Mouse (Mus musculus) left cerebral cortex, adult 2 months (tissue): ENCODE results near the gene Gm13539. TPM values are rescaled to one million over a fixed set of nuclear protein-coding genes. Genes with fewer than 3 reads are reported as not detected.
"Not testable (repeated sequence)": the region's sequence is repeated elsewhere in the genome, so short reads cannot be mapped to it uniquely, and the experiment has no call there.

Source experiments
- DNase-seq, 2 experiments: peaks; one replicate each; pipeline ENCODE4 v3.0.0; 2021 to 2022; ENCODE audit warnings: low spot score in 2 of 2, mixed read lengths in 1 of 2; ENCODE audit errors: extremely low spot score in 1 of 2
- H3K27ac ChIP-seq: fragments of 200-600 bp; 2 replicates; pipeline ENCODE4 v1.8.1; 2022
- H3K4me3 ChIP-seq: fragments of 200-600 bp; 2 replicates; pipeline ENCODE4 v1.8.1; 2022
- CTCF ChIP-seq: fragments of 200-600 bp; IDR thresholded peaks from 2 replicates; pipeline ENCODE4 v1.8.1; 2022; ENCODE audit warnings: antibody characterized with exemption, mild to moderate bottlenecking, moderate library complexity
- intact Hi-C: fragments of 180-260 bp; cut with DNase I; formaldehyde crosslinking; loops from one replicate; pipeline ENCODE4 v1.15.1; 2025
- long read RNA-seq, 2 experiments: library from polyadenylated mRNA; stranded (forward); transcript quantifications; one replicate each; pipeline ENCODE4 v2.0.0; 2021; ENCODE audit warnings: borderline mapping rate in 2 of 2
- total RNA-seq, 2 experiments: library from RNA; stranded (reverse); gene quantifications; 2 replicates each; pipeline ENCODE4 v1.2.3; 2021

Gene Gm13539
- total RNA-seq, result not detected
- long read RNA-seq, experiment 1, result 0 reads
- long read RNA-seq, experiment 2, result 0 reads

DNA sequence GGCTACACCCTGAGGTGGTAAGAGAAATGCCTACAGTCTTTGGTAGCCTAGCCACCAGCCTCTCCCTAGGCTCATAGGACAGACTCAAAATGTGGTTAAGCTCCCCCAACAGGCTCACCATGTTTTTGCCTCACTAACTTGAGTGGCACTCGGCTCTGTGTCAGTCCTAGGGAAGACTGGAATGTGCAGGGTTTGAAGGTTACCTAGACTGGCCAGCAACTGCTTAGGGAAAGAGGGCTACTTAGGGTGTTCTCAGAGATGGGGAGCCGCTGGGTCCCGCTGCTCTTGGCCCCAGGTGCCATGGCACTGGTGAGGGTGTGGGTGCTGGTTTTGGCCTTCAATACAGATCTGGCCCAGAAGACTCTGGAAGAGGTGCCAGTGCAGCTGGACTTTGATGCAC, at the start of gene Gm13539:
Gene Gm13539 (plus strand): TSS at position 301 of the 400 bp plus-strand sequence.
- no peak for TF ChIP-seq CTCF
- no peak within 1 kb of the TSS for H3K27ac ChIP-seq

DNA sequence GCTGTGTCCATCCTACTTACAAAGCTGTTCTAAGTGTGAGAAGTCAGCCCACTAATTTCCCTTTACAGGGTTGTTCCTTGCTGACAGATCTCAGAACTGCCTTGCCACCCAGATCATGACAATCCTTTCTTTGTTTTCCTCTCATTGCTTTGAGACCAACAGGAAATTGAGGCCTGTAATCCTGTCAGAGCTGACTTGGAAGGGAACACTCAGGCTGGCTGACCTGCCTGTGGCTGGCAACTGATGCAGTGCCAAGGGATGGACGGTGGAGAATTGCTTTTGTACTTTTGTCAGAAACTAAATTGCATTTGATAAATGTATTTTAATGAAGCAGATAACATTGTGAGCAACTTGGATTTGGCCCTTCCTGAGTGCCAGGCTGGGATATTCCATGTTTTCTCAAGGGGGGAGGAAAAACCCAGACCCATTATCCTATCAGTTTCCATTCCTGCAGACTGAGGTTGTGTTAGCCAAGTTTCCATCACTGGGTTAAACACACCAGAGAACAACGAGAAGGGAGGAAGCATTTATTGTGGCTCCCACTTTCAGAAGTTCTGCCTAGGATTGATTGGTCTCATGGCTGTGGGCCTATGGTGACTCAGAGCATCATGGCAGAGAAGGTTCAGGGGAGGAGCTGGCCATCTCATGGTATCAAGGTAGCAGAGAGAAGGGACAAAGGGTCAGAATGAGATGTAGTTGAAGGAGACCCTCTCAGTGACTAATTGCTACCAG, 48.7 kb upstream of the Gm13539 start:
- TF ChIP-seq CTCF, result no peak
- no peak for DNase-seq
- intact Hi-C loops, result no loop called here
- H3K4me3 ChIP-seq, result no peak overlapping the region
- no peak overlapping the region for H3K27ac ChIP-seq

More for the DNA sequence above, at the start of gene Gm13539:
- DNase-seq, result no peak
- H3K4me3 ChIP-seq, result no peak within 1 kb of the TSS
- intact Hi-C loops, result no loop called here

DNA sequence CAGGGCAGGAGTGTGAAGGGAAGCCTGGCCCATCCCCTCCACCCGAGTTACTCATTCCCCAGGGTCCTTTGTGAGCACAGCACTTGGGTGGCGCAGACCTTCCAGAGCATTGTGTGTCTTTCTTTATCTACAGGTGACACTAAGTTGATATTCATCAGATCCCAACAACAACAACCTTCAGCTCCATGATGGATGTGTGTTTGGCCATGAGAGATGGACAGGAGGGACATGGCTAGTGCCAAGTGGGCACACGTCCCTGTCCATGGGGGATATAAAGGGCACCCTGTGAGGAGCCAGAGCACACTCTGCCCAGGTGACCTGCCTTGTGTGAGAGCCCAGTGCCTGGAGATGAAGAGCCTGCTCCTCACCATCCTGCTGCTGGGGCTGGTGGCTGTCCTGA, 45.3 kb upstream of the Gm13539 start, which contains the start of gene Obp2b:
Gene Obp2b (plus strand): TSS at position 301 of the 400 bp plus-strand sequence.
- H3K4me3 ChIP-seq, H3K27ac ChIP-seq, intact Hi-C loops, DNase-seq: not testable (repeated sequence)

DNA sequence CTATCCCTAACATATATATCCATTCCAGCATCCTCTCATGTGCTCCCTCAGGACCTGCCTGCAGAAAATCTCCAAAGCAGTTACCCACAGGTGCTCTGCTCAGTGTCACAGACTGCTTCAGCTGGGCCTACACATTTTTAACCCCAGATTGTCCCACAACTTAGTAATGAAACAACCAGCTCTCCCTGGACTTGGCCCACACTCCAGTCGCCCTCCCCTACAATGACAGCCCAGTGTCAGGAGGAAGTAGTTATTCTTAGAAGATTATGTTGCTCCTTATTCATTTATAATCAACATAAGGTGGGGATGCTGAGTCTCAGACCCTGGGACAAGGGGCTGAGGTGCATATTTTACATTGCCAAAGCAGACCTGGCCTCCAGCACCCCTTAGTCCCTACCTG, 40.4 kb upstream of the Gm13539 start:
- Histone ChIP-seq H3K4me3 (no peak overlapping the region), H3K27ac (no peak overlapping the region)
- no peak for TF ChIP-seq CTCF
- no peak for DNase-seq
- intact Hi-C loops, result no loop called here

DNA sequence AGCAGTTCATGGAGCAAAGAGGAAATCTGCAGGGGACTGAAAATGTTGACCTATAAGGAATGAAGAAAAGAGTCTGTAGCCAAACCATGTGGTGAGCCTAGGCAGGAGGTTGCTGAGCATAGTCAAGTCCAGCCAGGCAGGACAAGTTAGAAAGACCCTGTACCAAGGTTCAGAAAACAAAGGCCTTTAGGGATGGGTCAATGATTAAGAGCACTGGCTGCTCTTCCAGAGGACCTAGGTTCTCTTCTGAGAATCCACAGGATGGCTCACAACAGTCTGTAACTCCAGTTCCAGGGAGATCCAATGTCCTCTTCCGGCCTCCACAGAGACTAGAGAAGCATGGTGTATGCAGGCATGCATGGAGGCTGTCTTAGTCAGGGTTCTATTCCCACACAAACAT, 27.9 kb upstream of the Gm13539 start:
- H3K4me3 ChIP-seq, result no peak overlapping the region
- intact Hi-C loops, result loop anchor here (2.0 kb wide), 1 partner anchor 45 kb away; no protein-coding TSS in a partner anchor
- H3K27ac ChIP-seq, result no peak overlapping the region
- no peak for TF ChIP-seq CTCF
- DNase-seq, result no peak

DNA sequence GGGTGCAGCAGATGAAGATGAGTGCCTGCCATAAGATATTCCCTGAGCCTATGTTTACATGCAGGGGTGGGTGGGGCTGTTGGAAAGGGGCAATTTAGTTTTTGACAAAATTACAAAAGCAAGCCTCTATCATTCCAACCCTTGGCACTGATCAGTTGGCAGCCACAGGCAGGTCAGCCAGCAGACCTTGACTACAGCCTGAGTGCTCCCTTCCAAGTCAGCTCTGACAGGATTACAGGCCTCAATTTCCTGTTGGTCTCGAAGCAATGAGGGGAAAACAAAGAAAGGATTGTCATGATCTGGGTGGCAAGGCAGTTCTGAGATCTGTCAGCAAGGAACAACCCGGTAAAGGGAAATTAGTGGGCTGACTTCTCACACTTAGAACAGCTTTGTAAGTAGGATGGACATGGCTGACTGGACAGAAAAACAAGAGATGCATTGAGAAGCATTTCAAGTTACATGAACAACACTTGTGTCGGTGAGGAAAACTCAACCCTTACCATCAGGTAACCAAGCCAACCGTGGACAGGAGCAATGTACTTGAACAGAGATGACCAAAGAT, 23.9 kb upstream of the Gm13539 start:
- intact Hi-C loops, result no loop called here
- no peak for DNase-seq
- no peak overlapping the region for H3K27ac ChIP-seq
- H3K4me3 ChIP-seq, result no peak overlapping the region
- no peak for TF ChIP-seq CTCF

DNA sequence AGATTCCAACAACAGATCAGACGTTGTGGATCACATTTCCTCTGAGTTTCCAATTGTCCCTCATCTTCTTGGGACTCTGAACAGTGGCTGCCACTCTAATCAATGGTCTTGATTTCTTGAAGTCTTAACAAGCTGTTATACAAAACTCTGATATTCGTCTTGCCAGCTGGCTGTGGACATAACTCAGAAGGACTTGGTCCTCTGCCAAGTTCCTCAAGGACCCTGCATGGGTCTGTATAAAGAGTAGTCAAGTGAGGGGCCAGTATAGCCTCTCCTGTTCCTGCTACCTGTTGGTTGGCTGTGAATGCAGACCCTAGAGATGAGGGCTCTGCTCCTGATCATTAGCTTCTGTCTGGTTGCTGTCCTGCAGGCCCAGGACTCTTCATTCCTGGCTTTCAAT, 16.8 kb upstream of the Gm13539 start, which contains the start of gene Lcn3:
Gene Lcn3 (plus strand): TSS at position 301 of the 400 bp plus-strand sequence.
- TF ChIP-seq CTCF, result no peak
- no peak within 1 kb of the TSS for H3K27ac ChIP-seq

DNA sequence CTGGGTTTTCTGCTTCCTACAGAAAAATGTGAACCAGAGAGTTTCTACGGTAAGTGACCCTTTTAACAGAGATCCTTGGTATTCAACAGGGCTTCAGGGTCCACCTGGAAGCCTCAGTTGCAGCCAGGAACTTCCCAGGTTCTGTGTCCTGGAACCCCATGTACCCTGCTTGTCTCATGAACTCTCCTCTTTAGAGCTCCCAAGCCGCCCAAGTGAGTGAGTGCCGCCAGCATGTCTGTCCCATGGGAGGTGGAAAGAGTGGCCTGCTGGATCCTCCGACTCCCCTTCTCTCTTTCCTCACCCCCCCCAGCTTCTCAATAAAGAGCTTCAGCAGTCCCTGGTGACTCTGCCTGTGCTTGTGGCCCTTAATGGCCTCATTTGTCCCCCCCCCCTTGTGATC, 14.3 kb upstream of the Gm13539 start:
- no peak for TF ChIP-seq CTCF
- intact Hi-C loops, result no loop called here
- Histone ChIP-seq H3K4me3 (no peak overlapping the region), H3K27ac (no peak overlapping the region)
- DNase-seq, result no peak

More for the DNA sequence above, 16.8 kb upstream of the Gm13539 start, which contains the start of gene Lcn3:
- intact Hi-C loops, result no loop called here
- no peak within 1 kb of the TSS for H3K4me3 ChIP-seq
- DNase-seq, result no peak

DNA sequence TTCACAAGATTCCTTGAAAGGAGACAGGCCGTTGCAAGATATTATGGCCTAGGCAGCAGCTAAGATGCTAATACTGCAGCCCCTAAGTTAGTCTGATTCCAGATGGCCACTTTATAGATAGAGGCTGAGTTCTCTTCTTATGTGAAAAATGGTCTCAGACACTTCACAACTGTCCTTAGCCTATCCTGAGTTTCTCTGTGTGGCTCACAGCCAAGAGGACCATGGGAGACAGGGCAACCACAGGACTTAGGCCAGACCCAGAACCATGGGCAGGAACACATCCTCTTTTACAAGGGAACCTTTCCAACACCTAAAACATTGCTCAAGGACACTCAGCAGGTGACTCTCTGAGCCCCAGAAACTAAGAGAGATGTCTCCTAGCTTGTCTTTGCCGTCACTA, 8.6 kb upstream of the Gm13539 start:
- intact Hi-C loops, result no loop called here
- no peak overlapping the region for H3K27ac ChIP-seq
- no peak for DNase-seq
- TF ChIP-seq CTCF, result no peak
- no peak overlapping the region for H3K4me3 ChIP-seq

DNA sequence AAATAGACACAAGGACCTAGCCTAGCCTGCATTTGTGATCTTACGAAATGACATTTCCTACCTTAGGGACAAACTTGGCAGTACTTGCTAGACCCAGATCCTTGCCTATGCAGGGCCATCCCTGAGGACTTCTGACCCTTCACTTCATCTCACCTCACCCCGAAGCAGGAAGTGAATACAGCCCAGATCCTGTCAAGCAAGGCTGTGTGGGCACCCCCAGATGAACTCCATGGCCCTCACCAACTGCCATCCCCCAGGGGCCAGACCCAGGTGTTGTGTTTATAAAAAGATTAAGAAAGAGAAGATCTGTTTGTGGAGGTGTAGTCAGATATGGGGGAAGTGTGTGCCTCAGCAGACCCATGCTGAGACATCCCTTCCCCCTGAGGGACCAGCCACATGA, 7.4 kb upstream of the Gm13539 start:
- intact Hi-C loops, result no loop called here
- DNase-seq, result no peak
- no peak overlapping the region for H3K4me3 ChIP-seq
- TF ChIP-seq CTCF, result no peak
- H3K27ac ChIP-seq, result no peak overlapping the region

DNA sequence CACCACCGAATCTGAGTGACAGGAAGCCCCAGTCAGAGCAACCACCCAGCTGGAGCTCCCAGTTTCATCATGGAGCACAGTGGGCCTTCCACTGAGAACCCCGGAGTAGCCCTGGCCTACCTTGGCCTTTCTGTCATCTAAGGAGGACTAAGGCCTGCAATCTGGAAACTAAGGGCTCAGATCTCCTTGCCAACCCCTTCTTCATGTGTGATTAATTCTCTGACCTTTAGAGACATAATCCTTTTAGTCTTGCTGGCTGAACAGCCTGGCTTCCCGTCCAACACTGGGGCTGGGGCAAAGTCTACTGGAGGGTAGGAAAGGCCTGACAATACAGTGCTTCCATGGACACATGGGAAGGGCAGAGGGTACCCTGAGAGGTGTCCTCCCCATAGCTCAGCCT, 6.1 kb upstream of the Gm13539 start:
- TF ChIP-seq CTCF, result no peak
- no peak overlapping the region for H3K4me3 ChIP-seq
- H3K27ac ChIP-seq, result no peak overlapping the region
- intact Hi-C loops, result no loop called here
- no peak for DNase-seq

DNA sequence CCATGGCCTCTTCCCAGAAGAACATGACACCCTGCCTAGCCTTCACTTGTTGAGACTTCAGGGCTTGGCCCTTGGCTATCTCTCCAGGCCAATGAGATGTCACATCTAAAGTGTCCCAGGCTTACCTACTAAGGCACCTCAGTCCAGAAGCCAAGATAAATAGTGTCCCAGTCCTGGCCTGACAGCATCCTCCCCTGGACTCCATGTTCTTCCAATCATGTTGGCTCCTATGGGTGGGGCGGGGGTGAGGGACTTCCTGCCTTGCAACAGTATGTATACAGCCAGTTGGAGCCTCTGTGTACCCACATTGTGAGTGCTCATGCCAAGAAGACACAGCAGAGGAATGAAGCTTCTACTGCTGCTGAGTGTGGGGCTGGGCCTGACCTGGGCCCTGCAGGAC, 5.3 kb upstream of the Gm13539 start, which contains the start of gene Lcn11:
Gene Lcn11 (plus strand): TSS at position 301 of the 400 bp plus-strand sequence.
- DNase-seq, result no peak
- no peak within 1 kb of the TSS for H3K27ac ChIP-seq
- no peak within 1 kb of the TSS for H3K4me3 ChIP-seq
- intact Hi-C loops, result no loop called here
- TF ChIP-seq CTCF, result no peak

DNA sequence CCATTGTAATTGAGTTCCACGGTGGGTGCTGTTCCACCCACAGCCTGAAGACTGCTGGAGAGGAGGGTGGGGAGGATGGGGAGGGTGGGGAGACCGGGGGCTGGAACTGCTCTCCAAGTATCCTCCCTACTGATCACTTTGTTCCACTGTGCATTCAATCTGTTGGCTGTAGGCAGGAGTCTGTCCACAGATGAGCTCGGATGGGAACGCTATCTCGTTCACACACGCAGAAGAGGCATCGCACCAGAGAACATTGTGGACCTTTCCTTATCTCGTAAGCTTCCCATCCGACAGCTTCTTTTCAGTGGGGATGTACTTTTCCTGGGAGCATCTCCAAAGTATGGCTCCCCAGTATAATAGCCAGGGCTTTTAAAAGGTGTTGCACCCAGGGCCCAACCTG, 3.0 kb upstream of the Gm13539 start:
- intact Hi-C loops, result no loop called here
- no peak for TF ChIP-seq CTCF
- Histone ChIP-seq H3K4me3 (no peak overlapping the region), H3K27ac (no peak overlapping the region)
- no peak for DNase-seq
